Mouse (Mus musculus) R1 (cell line): ENCODE measurements around the gene Zbtb7b.

Source experiments
- DNase-seq: peaks from one replicate; pipeline ENCODE4 v3.0.0-alpha.2; 2018; ENCODE audit warnings: low read depth, low spot score

The Zbtb7b gene

GRCm38 (mm10) chr3:89390111-89390515 is 4.5 kb downstream of the Zbtb7b start:
- no peak for DNase-seq

- peak; percentile 62 for DNase-seq
These were observed 5.5 kb downstream of the Zbtb7b start for GRCm38 (mm10) chr3:89388901-89389740.

- DNase-seq, result no peak
These were observed 6.3 kb downstream of the Zbtb7b start for GRCm38 (mm10) chr3:89388134-89388881.

- DNase-seq, result no peak
These were observed 6.9 kb downstream of the Zbtb7b start for GRCm38 (mm10) chr3:89387632-89388031.

- no peak for DNase-seq
These were observed 7.8 kb downstream of the Zbtb7b start for GRCm38 (mm10) chr3:89386438-89387420.

GRCm38 (mm10) chr3:89385451-89385850 is 9.1 kb downstream of the Zbtb7b start:
- no peak for DNase-seq

- no peak for DNase-seq
These were observed 10.1 kb downstream of the Zbtb7b start for GRCm38 (mm10) chr3:89384331-89385076.

GRCm38 (mm10) chr3:89383651-89384255 is 10.8 kb downstream of the Zbtb7b start:
- no peak for DNase-seq

- peak; percentile 91 for DNase-seq
These were observed 11.6 kb downstream of the Zbtb7b start for GRCm38 (mm10) chr3:89382950-89383349.

DNA sequence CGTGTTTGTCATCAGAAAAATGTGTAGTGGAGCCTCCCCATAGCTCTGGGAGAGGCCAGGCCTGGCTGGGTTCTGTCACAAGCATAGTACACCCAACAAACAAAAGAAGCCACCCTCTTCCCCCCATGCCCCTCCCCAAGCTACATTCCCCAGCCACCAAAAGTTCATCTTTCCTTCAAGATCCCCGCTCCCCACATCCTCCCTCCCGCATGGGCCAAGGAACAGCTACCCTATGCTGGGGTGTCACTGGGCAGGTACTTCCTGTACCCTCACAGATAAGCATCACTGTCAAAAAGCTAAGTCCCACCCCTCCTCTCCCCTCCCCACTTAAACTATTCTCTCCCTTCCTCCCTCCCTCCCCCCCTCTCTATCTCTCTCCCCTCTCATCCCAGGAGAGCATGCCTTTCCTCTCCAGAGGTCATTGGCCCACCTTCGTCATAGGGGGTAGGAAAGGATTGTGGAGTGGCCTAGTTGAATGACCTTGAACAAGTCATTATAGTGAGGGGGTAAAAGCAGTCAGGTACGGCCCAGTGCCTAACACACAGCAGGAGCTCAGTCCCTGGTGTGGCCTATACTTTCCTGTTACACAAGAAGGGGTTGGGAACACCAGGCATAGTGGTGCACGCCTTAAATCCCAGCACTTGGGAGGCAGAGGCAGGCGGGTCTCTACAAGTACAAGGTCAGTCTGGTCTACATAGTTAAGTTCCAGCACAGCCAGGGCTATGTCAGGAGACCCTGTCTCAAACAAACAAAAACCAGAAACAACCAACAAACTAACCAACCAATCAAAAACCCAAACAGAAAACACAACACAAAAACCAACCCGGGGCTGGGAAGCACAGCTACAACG is 12.3 kb downstream of the Zbtb7b start:
- DNase-seq, result peak; percentile 96

GRCm38 (mm10) chr3:89381233-89381632 is 13.3 kb downstream of the Zbtb7b start:
- no peak for DNase-seq

DNA sequence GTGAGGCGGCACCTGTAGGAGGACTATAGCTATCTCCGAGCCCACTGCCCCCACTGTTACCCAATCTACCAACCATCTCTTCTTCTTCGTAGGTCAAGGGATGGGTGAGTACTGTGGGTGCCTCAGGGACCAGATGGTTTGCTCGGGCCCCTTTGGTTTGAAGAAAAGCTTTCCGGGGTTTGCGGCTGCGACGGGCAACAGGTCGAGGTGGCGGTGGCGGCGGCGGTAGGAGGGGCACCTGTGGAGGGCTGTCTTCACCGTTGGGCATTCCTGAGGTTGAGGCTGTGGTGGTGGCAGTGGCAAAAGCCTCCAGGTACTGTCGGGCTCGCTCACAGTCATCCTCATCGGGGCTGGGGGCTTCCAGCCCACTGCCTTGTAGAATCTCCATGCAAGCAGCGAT is 13.9 kb downstream of the Zbtb7b start:
- no peak for DNase-seq

DNA sequence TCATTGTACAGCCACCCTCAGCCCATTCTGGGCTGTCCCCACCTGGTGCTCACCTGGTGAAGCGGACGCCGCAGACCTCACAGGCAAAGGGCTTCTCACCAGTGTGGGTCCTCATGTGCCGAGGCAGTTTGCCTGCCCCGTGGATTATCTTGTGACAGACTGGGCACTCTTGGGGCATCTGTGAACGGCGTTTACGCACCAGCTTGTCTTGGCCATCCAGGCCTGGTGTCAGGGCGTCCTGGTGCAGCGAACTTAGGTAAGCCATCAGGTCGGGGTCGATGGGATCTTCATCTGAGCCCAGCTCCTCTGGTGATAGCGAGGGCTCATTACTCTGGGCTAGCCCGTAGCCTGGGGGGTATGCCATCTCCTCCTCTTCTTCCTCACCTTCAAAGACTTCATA is 14.3 kb downstream of the Zbtb7b start:
- no peak for DNase-seq

DNA sequence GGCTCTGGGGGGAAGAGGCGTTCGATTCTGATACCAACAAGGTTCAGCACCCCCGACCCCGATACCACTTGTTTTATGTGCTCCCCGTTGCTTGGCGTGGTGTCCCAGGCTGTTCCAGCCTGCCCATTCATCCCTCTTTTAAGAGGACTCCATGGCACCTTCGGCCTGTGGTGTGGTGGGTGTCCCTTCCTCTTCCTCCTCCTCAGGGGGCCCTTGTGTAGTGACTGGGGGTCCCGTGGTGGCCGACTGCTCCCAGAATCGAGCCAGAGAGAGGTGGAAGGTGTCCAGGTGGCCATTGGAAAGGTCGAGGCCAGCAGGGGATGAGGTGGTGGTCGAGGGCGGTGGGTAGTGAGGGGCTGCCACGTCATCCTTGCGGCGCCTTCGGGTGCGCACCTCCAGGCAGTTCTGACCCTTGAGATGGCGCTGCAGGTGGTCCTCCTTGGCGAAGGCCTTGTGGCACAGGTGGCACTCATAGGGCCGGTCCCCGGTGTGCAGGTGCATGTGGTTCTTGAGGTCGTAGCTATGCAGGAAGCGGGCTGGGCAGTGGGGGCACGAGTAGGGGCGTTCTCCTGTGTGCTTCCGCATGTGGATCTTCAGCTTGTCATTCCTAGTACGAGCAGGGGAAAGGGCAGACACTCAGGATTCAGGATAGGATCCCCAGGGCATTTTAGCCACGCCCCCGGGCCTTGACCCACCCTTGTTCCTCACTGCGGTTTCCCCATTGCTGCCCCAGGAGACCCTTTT is 15.0 kb downstream of the Zbtb7b start:
- DNase-seq, result peak; percentile 64

DNA sequence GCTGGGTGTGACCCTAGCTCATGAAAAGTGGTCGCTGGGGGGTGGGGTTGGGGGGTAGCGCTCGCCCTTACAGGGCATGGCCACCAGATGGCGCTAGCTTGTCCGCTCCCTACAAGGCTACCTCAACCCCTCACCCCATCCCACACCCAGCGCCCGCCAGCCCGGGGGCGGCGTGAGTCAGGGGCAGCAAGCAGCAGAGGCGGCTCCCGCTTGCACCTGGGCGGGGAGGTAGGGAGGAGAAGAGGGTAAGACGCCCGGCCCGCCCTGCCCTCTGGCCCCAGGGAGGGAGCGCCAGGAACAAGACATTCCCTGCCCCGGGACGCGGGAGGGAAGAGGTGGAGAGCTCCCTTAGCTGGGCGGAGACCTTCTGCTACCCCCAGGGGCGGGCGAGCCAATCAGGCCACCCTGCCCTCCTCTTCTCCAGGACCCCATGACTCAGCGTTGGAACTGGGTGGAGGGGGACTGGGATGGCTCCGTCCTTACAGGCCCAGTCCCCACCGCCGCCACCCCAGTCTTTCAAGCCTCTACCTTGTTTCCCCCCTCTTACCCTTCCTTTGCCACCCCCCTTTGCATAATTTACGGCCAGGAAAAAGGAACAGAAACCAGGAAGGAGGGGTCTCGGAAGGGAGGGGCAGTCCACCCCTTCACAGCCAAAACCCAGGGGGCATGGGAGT is 16.0 kb downstream of the Zbtb7b start:
- DNase-seq, result peak; percentile 92

GRCm38 (mm10) chr3:89377831-89378230 is 16.7 kb downstream of the Zbtb7b start:
- no peak for DNase-seq

DNA sequence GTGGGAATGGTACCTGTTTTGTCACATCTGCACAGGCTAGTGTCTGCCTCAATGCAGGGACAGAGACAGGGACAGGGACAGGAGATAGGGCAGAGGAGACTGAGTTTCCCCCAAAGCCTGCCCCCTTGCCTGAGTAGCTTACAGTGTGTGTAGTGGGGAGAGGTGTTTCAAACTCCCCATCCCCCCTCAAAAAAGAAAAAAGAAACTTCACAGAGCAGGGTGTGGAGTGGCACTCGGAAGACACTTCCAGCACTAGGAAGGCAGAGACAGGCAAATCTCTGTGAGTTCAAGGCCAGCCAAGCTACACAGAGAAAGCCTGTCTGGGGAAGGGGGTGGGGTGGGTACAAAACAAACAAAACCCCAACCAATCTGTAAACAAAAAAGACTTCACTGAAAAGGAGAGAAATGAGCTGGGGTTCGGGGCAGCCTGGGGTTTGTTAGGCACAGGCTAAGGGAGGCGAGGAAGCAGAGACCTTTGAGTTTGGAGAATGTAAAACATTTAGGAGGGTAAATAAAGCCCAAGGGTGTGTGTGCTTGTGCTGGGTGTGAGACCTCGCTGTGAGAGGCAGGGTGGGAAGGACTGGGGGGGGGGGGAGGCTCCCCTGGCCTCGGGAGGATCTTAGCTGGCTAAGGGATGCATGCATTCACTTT is 20.9 kb downstream of the Zbtb7b start:
- peak; percentile 82 for DNase-seq

DNA sequence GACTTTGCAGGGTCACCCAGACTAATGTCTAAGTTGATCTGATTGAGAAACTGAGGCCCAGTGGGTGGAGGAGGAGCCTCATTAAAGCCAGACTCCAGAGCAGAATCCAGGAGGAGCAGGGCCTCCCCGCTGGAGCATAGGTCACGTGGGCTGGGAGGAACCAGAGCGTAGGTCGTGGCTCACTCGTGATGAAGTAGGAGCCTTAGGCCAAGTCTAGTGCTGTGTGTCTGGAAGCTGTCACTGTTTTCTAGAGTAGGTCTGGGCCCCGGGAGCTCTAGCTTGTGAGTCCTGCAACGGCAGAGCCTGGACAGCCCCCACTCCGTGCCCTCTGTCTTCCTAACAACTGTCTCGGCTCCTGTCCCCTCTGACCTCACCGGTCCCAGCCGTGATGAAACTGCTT is 27.2 kb downstream of the Zbtb7b start:
- DNase-seq, result peak; percentile 44
